Mouse (Mus musculus) liver, embryonic 14 days (tissue): Measurements from ENCODE around the gene Rhox7b. TPM values are rescaled to one million over a fixed set of nuclear protein-coding genes. Genes with fewer than 3 reads are reported as not detected.

Experiments used
- polyA plus RNA-seq: library from polyadenylated mRNA; depleted of rRNA; stranded (reverse); fragments of >200 nt; gene quantifications from 2 replicates; pipeline ENCODE4 v1.2.3, GENCODE M21; 2012; rRNA removed

Gene Rhox7b
- not detected in 2 replicates for polyA plus RNA-seq

DNA sequence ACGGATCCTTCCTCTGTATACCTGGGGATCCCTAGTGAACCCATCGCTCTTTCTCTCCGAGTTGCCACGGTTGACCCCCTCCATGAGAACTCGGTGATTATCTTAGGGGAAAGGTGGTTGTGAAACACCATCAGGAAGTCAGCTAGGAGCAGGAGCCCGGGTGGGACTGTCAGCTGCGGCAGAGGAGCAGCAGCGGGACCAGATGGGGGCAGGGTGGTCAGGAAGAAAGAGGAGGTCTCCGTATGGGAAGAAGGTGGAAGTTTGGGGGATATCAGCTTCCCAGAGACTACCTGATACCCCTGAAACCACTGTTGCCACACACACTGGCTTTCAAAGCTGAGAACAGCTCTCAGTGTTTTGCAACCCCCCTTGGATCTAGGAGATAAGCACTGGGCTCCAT, at the start of gene Rhox7b:
Gene Rhox7b (minus strand): TSS at position 101 of the 400 bp plus-strand sequence.

GRCm38 (mm10) chrX:37901670-37902069, 4.6 kb upstream of the Rhox7b start, which contains the start of gene Rhox9:
TSS of gene Rhox9 (minus strand) at chrX:37901770.

DNA sequence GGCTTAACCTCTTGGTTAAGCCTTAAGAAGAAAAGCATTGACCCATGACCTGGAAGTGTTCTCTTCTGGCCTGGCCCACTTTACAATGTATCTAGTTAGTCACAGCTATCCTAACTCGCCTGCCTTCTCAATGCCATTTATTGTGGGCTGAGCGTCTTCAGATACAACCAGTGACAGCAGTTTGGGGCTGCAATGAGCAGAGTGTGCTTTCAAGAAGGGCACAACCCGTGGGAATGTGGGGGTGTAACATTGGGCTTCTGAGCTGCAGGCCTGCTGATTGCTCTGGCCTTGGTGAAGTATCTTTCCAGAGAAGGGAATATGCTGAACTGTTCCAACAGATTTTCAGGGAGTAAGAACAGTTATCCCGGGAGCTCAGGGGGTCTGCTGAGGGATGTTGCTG, 18.2 kb downstream of the Rhox7b start, which contains the start of gene Rhox8:
Gene Rhox8 (minus strand): TSS at position 101 of the 400 bp plus-strand sequence.

Other genes starting within 250 kb of the Rhox7b start
- not detected in 2 replicates for gene Rhox4g, start 245.9 kb downstream of the Rhox7b start, polyA plus RNA-seq
- not detected in 2 replicates for gene Rhox3h, start 228.5 kb downstream of the Rhox7b start, polyA plus RNA-seq
- gene Rhox2h, start 224.0 kb downstream of the Rhox7b start, polyA plus RNA-seq = not detected in 2 replicates
- 1.4 TPM in 2 replicates for gene Rhox5, start 92.4 kb downstream of the Rhox7b start, polyA plus RNA-seq
- gene Rhox6, start 70.3 kb downstream of the Rhox7b start, polyA plus RNA-seq = 0.09 and 0.25 TPM in 2 replicates
- gene Rhox7a, start 65.5 kb downstream of the Rhox7b start, polyA plus RNA-seq = not detected in 2 replicates
- not detected in 2 replicates for gene Rhox8, start 18.3 kb downstream of the Rhox7b start, polyA plus RNA-seq
- 0.30 TPM in 1 of 2 replicates, not detected in the other for gene Rhox9, start 4.5 kb upstream of the Rhox7b start, polyA plus RNA-seq
- not detected in 2 replicates for gene Btg1-ps1, start 121.6 kb upstream of the Rhox7b start, polyA plus RNA-seq
- not detected in 2 replicates for gene Btg1-ps2, start 145.9 kb upstream of the Rhox7b start, polyA plus RNA-seq
- not detected in 2 replicates for gene Rhox10, start 169.2 kb upstream of the Rhox7b start, polyA plus RNA-seq
- gene Rhox11, start 187.9 kb upstream of the Rhox7b start, polyA plus RNA-seq = not detected in 2 replicates
- gene Rhox12, start 213.7 kb upstream of the Rhox7b start, polyA plus RNA-seq = not detected in 2 replicates
- not detected in 2 replicates for gene Rhox13, start 224.0 kb upstream of the Rhox7b start, polyA plus RNA-seq